Mouse (Mus musculus) layer of hippocampus, adult 8-10 months (tissue): Measurements from ENCODE around the gene Galnt11. TPM values are rescaled to one million over a fixed set of nuclear protein-coding genes. Genes with fewer than 3 reads are reported as not detected.
"Not testable (repeated sequence)": the region's sequence is repeated elsewhere in the genome, so short reads cannot be mapped to it uniquely, and the experiment has no call there.

Source experiments
- DNase-seq, 2 experiments: peaks; one replicate each; pipeline ENCODE4 v3.0.0; 2022; ENCODE audit warnings: low spot score in 2 of 2
- total RNA-seq, 4 experiments: library from RNA; stranded (reverse); gene quantifications; 2 replicates each; pipeline ENCODE4 v1.2.4; 2022

Galnt11 gene
- total RNA-seq: 10 to 100 TPM; 38.5 to 50.2 (median 43.6) TPM

DNA sequence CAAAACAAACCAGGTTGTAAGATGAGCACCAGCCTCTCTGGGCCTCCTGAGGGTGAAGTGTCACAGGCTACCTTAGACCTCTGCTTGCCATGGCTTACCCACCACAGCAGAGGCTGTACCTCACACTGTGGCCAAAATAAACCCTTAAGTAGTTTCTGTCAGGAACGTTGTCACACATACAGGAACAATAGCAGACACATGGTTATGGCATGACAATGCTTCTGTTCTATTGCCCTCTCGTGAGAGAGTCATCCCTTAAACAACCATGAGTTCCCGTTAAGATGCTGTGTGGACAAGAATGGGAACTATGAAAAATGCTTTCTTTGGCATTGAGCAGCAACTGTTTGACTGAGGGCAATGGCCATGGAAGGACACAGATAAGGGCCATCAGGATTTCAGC is at the start of gene Galnt11:
TSS of gene Galnt11 (plus strand) at position 301 of the 400 bp plus-strand sequence.
- no peak for DNase-seq

- not testable (repeated sequence) for DNase-seq
These were observed 43.8 kb upstream of the Galnt11 start for GRCm38 (mm10) chr5:25177937-25178336.

GRCm38 (mm10) chr5:25178543-25178942 is 43.2 kb upstream of the Galnt11 start:
- DNase-seq: not testable (repeated sequence)

- DNase-seq: no peak
These were observed 42.4 kb upstream of the Galnt11 start for GRCm38 (mm10) chr5:25179284-25179683.

DNA sequence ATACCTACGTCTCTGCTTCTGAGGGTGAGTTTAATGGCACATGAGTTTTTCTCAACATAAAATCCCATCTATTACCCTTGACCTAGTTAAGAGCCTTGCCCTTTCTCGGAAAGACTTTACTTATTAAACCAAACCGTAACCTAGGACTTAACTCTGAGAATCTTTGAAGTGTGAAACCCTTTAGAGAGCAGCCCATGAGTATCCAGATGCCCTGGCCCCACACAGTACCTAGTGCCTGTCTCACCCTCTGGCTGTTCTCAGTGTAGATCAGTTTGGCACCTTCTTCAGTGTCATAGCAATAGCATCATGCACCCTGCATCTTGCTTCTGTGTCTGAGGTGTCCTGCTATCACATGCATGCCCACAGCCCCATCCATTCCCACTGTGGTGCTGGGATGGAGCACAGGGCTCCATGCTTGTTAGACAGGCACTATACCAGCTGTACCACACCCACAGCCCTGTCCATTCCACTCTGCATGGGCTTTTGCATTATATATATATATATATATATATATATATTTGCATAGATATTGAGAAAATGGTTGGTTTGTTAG is 41.7 kb upstream of the Galnt11 start:
- no peak for DNase-seq

DNA sequence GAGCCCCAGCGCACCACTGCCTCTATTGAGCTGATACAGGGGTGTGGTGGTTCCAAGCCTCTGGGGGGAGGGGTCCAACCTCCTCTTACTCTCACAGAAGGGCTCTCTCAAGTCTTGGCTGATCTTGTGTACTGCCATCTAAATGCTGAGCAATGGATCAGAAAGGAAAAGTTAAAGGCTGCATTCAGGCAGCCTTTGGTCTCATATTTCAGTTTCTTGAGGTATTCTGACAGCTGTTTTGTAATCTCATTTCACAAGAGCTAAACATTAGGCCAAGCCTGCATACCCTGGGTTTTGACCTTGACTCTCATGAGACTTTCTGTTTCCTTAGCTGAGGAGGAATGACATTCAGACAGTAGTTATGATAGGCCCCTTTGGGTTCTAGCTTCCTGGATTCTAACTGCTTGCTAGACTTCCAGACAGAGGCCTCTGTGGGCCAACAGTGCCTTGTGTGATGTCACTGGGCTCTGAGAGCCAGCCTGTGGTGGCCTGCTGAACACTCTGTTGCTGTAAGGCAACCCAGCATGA is 40.6 kb upstream of the Galnt11 start, which contains the start of gene Galntl5:
TSS of gene Galntl5 (plus strand) at position 457 of the 528 bp plus-strand sequence.
- no peak for DNase-seq

DNA sequence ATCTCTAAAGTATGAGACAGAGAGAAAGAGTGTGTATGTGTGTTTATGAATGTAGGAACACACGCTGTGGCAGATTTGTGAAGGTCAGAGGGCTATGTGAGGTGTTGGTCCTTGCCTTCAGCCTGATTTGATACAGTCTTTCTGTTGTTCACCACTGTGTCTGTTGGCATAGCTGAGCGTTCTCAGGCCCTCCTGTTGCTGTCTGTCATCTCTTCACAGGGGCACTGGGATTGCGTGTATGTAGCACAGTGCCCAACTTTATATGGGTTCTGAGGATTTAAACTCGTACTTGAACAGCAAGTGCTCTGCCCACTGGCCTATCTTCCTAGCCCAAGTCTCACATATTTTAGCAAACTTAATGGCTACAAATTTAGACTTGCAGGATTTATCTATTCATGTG is 38.1 kb upstream of the Galnt11 start:
- no peak for DNase-seq

DNA sequence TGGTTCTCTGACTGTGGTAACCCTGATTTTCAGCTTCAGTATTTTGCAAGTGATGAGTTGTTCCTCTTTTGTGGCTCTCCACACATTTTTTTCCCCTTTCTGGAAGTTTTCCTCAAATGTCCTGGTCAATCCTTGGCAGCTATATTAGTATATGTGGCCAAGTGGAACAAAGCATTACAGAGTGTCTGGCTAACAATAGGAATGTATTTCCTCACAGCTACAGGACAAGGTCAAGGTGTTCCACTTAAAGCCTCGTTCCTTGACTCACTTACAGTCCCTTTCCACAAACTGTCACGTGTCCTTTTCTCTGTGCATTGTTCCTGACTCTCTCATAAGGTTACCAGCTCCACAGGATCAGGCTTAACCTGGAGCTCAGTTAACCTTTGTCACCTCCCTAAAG is 37.1 kb upstream of the Galnt11 start:
- no peak for DNase-seq

- DNase-seq: no peak
These were observed 34.0 kb upstream of the Galnt11 start for GRCm38 (mm10) chr5:25187727-25188126.

DNA sequence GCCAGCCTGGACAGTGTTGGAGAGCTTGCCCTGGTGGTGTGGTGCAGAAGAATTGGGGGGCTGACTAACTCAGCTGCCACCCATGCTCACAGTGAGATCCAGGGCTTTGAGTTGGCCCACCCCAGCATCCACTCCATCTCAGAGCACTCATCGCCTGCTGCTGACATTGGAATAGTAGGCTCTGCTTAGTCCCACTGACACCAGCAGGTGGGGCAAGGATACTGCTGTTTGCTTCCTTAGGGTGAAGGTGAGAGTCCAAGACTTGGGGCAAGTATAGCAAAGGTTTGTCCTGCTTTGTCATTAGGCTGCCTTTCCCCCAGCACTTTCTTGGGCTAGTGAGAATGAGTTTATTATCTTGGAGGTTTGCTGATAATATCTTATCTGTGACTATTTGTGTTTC is 32.9 kb upstream of the Galnt11 start:
- no peak for DNase-seq

- DNase-seq: no peak
These were observed 31.2 kb upstream of the Galnt11 start for GRCm38 (mm10) chr5:25190521-25190920.

DNA sequence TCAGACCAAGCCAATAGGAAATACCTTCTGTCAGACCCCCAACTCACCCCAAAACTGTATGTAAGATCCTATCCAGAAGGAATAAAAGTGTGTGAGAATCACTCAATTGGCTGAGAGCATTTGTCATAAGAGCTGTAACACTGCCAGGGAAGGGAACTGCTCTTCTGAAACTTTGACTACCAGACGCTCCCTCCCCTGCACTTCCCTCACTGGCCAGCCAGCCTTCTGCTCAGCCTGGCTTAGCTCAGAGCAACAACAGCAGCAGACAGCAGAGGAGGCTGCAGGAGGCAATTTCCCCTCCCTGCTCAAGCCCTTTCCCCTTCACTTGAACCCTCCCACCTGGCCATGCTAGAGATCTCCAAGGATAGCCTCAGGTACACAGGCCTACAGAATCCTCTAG is 9.8 kb upstream of the Galnt11 start:
- DNase-seq: peak; percentile 10 to 30

GRCm38 (mm10) chr5:25213216-25213615 is 8.5 kb upstream of the Galnt11 start:
- not testable (repeated sequence) for DNase-seq

DNA sequence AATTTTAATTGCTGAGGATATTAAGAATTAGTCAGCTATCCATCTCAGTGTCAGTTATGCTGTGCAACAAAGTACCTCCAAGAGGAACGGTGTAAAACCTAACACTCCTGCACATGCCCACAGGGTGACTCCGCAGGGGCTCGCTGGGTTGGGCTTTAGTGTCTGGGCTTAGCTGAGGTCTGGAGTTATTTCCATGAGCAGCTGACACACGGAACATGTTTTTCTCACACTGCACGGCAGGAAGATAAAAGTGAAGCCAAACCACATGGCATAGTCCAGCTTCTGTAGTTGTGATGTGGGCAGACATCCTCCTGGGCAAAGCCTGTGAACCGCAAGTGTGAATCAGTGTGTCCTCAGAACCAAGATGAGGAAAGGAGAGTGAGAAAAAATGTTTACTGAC is 6.7 kb upstream of the Galnt11 start:
- no peak for DNase-seq

- peak; percentile 82 to 89 for DNase-seq
These were observed 1.3 kb downstream of the Galnt11 start, which contains the start of gene E130116L18Rik for GRCm38 (mm10) chr5:25222752-25223702. TSS of gene E130116L18Rik (minus strand) at chr5:25223153.

DNA sequence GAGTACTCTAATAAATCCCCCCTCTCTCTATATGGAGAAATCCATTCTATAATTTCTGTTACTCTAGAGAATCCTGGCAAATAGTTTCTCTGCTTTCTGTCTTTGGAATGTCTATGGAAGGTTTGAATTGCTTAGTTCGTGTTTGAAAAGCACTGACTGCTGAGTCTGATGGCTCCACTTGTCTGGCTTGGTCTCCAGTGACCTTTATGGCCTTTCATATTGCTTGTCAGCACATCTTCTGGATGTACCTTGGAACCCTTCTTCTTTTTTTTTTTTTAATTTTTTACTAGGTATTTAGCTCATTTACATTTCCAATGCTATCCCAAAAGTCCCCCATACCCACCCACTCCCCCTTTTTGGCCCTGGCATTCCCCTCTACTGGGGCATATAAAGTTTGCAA is 2.7 kb downstream of the Galnt11 start:
- DNase-seq: not testable (repeated sequence)

DNA sequence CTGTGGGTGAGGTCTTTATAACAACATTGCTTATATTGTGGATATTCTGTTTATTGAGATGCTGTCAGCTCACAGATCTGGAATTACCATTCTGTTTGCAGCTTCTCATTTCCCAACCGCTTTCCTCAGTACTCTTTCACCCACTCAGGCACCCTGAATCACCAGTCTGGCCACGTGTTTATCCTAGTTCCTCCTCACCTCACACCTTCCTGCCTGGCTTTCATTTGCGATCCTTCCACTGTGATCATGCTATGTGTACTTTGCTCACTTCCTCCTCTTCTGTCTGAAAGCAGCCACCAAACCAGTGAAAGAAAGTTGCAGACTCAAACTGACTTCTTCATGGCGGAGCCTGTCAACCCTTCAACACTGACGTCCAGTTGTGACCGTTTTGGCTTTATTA is 21.4 kb downstream of the Galnt11 start:
- no peak for DNase-seq

- DNase-seq: no peak
These were observed 24.2 kb downstream of the Galnt11 start for GRCm38 (mm10) chr5:25245806-25246472.

GRCm38 (mm10) chr5:25246473-25246865 is 24.8 kb downstream of the Galnt11 start:
- DNase-seq: no peak

- no peak for DNase-seq
These were observed 25.3 kb downstream of the Galnt11 start for GRCm38 (mm10) chr5:25247036-25247435.

GRCm38 (mm10) chr5:25252423-25252822 is 30.7 kb downstream of the Galnt11 start:
- no peak for DNase-seq
